Mouse (Mus musculus): ENCODE data around the gene Ankrd26. TPM values are rescaled to one million over a fixed set of nuclear protein-coding genes. Genes with fewer than 3 reads are reported as not detected.

Ankrd26 gene
- total and polyA plus RNA-seq, 3 experiments, result 12.7 to 27.8 (median 14.1) TPM

DNA sequence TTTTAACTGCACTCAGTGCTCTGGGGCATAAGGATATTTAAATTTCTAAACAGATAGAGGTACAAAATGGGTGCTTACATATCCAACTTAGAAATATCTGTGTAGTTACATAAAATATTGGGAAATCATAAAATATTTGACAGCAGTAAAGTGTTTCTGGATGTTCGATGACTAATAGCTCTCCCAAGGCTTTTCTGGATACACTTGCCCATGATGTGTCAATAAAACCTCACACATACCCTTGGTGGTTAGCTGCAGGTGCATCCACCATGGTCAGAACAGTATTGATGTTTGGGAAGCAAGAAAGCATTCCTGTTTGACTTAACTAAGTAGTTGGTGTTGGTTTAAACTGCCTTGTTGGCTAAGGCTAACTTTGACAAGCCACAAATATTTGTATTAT lies 104.3 kb downstream of the Ankrd26 start (continued):
- TF ChIP-seq USF2 (IDR thresholded peaks at IDR 0.05; ENCODE audit: borderline replicate concordance in 1 of 2, insufficient read depth in 1 of 2, low read depth in 1 of 2, low read length in 2 of 2) (no peak), TCF12 (IDR thresholded peaks at IDR 0.05; ENCODE audit: low read depth, low read length) (no peak), RAD21 (IDR thresholded peaks at IDR 0.05; ENCODE audit: low read depth, low read length) (no peak)

DNA sequence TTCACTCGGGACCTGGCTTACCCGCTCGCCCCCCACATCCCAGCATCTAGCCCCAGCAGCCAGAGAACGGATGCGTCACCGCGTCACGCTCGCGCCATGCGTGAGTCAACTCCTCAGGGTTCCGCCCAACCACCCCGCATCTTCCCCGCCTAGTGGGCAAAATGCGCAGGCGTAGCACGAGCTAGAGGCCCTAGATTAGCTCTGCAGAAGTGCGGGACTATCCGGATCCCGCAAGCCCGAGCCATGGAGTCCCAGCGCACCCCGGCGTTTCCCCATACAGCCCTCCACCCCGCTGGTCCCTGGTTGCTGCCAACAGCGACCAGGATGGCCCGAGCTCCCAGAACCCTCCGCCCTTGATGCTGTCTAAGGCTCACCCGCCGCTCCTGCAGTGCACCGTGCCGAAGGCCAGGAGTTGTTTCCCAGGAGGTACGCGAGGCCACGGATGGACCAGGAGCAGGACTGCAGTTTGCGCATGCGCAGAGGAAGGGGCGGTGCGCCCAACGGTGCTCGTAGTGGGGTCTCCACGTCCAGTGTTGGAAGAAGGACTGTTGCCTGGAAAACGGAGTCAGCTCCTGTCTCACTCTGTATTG lies 106.9 kb downstream of the Ankrd26 start, which contains the start of gene Zfp248:
Gene Zfp248 (minus strand): TSS at position 487 of the 590 bp plus-strand sequence.
- H3K27ac ChIP-seq (ENCODE audit: control insufficient read depth, low read depth, low read length), result peak within 1 kb of the TSS; percentile 43
- H3K36me3 ChIP-seq (ENCODE audit: control insufficient read depth in 1 of 2, insufficient read depth in 2 of 2, low read length in 2 of 2), result peaks cover 0 to 5% of the 10 kb centered on the region in 2 experiments; a peak in 2 of 4 replicates
- H3K4me1 ChIP-seq (ENCODE audit: control insufficient read depth in 1 of 2, insufficient read depth in 2 of 2, low read length in 2 of 2), result peaks cover 0 to 7% of the 10 kb centered on the region in 2 experiments; a peak in 3 of 4 replicates
- TF ChIP-seq JUND (IDR thresholded peaks at IDR 0.05; ENCODE audit: low read depth, low read length) (no peak), ETS1 (IDR thresholded peaks at IDR 0.05; ENCODE audit: low read depth, low read length) (no peak), GATA1 (IDR thresholded peaks at IDR 0.05; ENCODE audit: low read depth, low read length) (no peak), EP300 (IDR thresholded peaks at IDR 0.05; ENCODE audit: low read depth in 1 of 2, low read length in 2 of 2) (0 out of 4 replicates have a peak, but pooled peaks of 1 of the 2 experiments have one; percentile 3), ZMIZ1 (IDR thresholded peaks at IDR 0.05; ENCODE audit: low read depth, low read length) (0 out of 2 replicates have a peak, but pooled peaks have one; percentile 21), RAD21 (IDR thresholded peaks at IDR 0.05; ENCODE audit: low read depth, low read length) (no peak), POLR2AphosphoS5 (IDR thresholded peaks at IDR 0.05; ENCODE audit: borderline replicate concordance, low read depth, low read length) (no peak), E2F4 (IDR thresholded peaks at IDR 0.05; ENCODE audit: borderline replicate concordance, low read depth, low read length) (no peak), CHD2 (IDR thresholded peaks at IDR 0.05; ENCODE audit: low read length) (no peak), POLR2AphosphoS2 (IDR thresholded peaks at IDR 0.05; ENCODE audit: low read length) (no peak), UBTF (IDR thresholded peaks at IDR 0.05; ENCODE audit: borderline replicate concordance, insufficient read depth, low read depth, low read length) (no peak), POLR2A (IDR thresholded peaks at IDR 0.05; ENCODE audit: control insufficient read depth in 1 of 2, insufficient read depth in 1 of 2, low read depth in 1 of 2, low read length in 2 of 2, poor library complexity in 1 of 2) (peak; percentile 67 to 73; a peak in 3 of 4 replicates), KAT2A (conservative IDR thresholded peaks at IDR 0.05; ENCODE audit: low read depth, low read length) (no peak), NELFE (IDR thresholded peaks at IDR 0.05; ENCODE audit: low read depth, low read length) (peak; percentile 67; the same call in 1 of the 2 replicates), MAX (IDR thresholded peaks at IDR 0.05; ENCODE audit: low read length) (0 out of 2 replicates have a peak, but pooled peaks have one; percentile 22), MYC (IDR thresholded peaks at IDR 0.05; ENCODE audit: low read depth, low read length) (no peak), HCFC1 (IDR thresholded peaks at IDR 0.05; ENCODE audit: low read depth, low read length) (peak; percentile 54; the same call in 1 of the 2 replicates), ZKSCAN1 (IDR thresholded peaks at IDR 0.05; ENCODE audit: low read depth, low read length) (no peak), SIN3A (IDR thresholded peaks at IDR 0.05; ENCODE audit: low read length) (peak; percentile 22; the same call in 1 of the 2 replicates), MXI1 (IDR thresholded peaks at IDR 0.05; ENCODE audit: low read depth, low read length) (0 out of 2 replicates have a peak, but pooled peaks have one; percentile 17), NRF1 (IDR thresholded peaks at IDR 0.05; ENCODE audit: insufficient read depth, low read depth, low read length, poor library complexity, severe bottlenecking) (peak; percentile 83), ZNF384 (IDR thresholded peaks at IDR 0.05; ENCODE audit: low read depth, low read length) (no peak)
- no peaks in the 10 kb centered on the region; a peak in 1 of 4 replicates for H3K27me3 ChIP-seq (ENCODE audit: control insufficient read depth in 1 of 2, insufficient read depth in 2 of 2, low read length in 2 of 2)
- H3K4me3 ChIP-seq (ENCODE audit: control insufficient read depth in 1 of 2, insufficient read depth in 1 of 2, low read depth in 2 of 2, low read length in 2 of 2), result peak within 1 kb of the TSS; percentile 92 to 94
- peak within 1 kb of the TSS; percentile 84 for H3K9ac ChIP-seq (ENCODE audit: control insufficient read depth, low read depth, low read length, poor library complexity, severe bottlenecking)
- peak; percentile 91 for DNase-seq (ENCODE audit: low read depth, low spot score)
- H3K9me3 ChIP-seq (replicated peaks; ENCODE audit: insufficient read depth, low read length), result no peaks in the 10 kb centered on the region
- H3K79me2 ChIP-seq (ENCODE audit: control insufficient read depth, insufficient read depth, low read length, poor library complexity), result 0 out of 2 replicates have a peak, but pooled peaks cover 4% of the 10 kb centered on the region
